Mouse (Mus musculus) adrenal gland, postnatal 25 days (tissue): ENCODE data around the gene Nprl3. TPM values are rescaled to one million over a fixed set of nuclear protein-coding genes. Genes with fewer than 3 reads are reported as not detected.
"Not testable (repeated sequence)": the region's sequence is repeated elsewhere in the genome, so short reads cannot be mapped to it uniquely, and the experiment has no call there.

Experiments
- DNase-seq: peaks from one replicate; pipeline ENCODE4 v3.0.0; 2021; ENCODE audit warnings: mixed read lengths
- long read RNA-seq: library from polyadenylated mRNA; stranded (forward); transcript quantifications from one replicate; pipeline ENCODE4 v2.0.0, GENCODE M21; 2021
- total RNA-seq: library from RNA; stranded (reverse); gene quantifications from 2 replicates; pipeline ENCODE4 v1.2.3, GENCODE M21; 2021

Gene Nprl3
- 79.0 and 83.9 TPM in 2 replicates for total RNA-seq
- long read RNA-seq, transcript Nprl3-201 (13 exons, 2,865 nt) = major isoform, 13 of 58 reads
- long read RNA-seq, partial matches to known transcripts = 11 of 58 reads
- long read RNA-seq, other reads (novel, unspliced or antisense) = 31 of 58 reads

GRCm38 (mm10) chr11:32267188-32267884 is at the start of gene Nprl3:
Gene Nprl3, minus strand, starts transcription at chr11:32267707.
- peak; percentile 98 for DNase-seq

- DNase-seq = no peak
These were observed 48.5 kb upstream of the Nprl3 start for GRCm38 (mm10) chr11:32316009-32316408.

- no peak for DNase-seq
These were observed 42.4 kb upstream of the Nprl3 start for GRCm38 (mm10) chr11:32309928-32310327.

GRCm38 (mm10) chr11:32309446-32309845 is 41.9 kb upstream of the Nprl3 start:
- no peak for DNase-seq

- no peak for DNase-seq
These were observed 39.5 kb upstream of the Nprl3 start for GRCm38 (mm10) chr11:32307006-32307405.

DNA sequence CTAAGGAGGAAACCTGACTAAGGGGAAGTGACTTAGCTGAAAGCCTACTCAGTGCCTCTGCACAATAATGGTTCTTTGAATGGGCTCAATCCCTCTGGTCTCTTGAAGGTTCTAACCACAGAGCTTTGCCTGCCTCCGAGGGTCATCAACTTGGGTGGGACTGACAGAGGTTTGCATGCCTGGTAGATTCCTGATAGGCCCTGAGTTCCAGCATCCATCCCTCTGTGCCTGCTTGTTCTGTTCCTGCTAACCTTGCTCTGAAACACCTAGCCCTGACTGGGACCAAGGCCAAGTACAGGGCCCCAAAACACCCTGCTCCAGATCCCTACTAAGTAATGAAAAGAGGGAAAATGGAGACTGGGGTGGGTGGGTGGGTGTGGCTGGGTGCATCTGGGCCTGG is 35.9 kb upstream of the Nprl3 start:
- no peak for DNase-seq

DNA sequence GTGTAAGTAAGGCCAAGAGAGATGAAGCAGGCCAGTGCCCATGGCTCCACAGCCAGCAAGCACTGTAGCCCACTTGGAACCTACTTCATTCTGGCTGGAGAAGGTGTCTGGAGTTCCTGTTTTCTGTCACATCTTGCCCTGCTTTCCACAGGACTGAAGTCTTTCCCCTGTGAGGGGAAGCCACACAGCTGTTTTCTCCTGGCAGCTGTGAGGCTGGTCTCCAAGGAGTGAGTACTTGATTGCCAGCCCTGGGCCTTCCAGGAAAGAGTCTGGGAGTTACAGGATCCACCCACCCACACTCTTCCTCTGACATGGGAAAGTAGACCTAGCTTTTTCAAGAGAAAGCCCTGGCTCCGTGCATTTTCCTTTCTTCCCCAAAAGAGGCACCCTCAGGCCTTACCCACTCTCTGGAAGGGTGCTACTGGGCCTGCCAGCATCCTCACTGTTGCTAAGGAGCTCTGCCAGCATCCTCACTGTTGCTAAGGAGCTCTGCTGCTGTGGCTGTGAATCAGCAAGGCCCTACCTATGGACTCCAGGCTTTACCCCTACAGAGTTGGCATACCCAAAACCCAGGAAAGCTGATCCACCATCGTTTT is 35.4 kb upstream of the Nprl3 start:
- no peak for DNase-seq

DNA sequence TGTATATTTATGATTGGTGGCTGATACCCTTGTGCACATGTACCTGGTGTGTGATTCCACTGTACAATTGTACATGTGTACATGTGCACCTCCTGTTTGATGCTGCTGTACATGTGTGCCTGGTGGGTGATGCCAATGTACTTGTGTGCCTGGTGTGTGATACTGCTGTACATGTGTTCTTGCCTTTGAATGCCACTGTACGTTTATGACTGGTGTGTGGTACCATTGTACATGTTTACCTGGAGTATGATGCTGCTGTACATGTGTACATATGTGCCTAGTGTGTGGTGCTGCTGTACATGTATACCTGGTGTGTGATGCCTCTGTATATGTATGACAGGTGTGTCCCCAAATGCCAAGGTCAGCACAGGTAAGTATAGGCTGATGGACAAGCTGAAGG is 34.0 kb upstream of the Nprl3 start:
- no peak for DNase-seq

- no peak for DNase-seq
These were observed 33.1 kb upstream of the Nprl3 start for GRCm38 (mm10) chr11:32300279-32301267.

DNA sequence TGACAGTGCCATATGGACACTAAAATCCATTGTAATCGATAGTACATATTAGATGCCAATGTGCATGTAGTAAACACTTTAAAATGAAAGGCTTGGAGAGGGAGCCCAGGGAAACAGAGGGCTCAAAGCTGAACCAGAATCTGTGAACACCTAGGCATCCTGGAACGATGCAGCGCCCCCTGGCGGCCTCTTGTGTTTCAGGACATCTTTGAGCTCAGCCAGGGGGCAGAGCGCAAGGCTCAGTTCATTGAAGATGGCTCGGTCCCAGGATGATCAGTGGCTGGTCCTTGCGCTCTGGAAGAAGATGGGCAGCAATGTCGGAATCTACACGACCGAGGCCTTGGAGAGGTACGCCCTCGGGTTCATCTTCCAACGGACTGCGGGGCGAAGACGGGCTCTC is 32.4 kb upstream of the Nprl3 start, which contains the start of gene Hbq1a:
Gene Hbq1a, plus strand, starts transcription at position 205 of the 400 bp plus-strand sequence.
- DNase-seq = peak; percentile 65

GRCm38 (mm10) chr11:32298532-32298918 is 31.0 kb upstream of the Nprl3 start:
- DNase-seq = no peak

- DNase-seq = no peak
These were observed 30.5 kb upstream of the Nprl3 start for GRCm38 (mm10) chr11:32297866-32298531.

DNA sequence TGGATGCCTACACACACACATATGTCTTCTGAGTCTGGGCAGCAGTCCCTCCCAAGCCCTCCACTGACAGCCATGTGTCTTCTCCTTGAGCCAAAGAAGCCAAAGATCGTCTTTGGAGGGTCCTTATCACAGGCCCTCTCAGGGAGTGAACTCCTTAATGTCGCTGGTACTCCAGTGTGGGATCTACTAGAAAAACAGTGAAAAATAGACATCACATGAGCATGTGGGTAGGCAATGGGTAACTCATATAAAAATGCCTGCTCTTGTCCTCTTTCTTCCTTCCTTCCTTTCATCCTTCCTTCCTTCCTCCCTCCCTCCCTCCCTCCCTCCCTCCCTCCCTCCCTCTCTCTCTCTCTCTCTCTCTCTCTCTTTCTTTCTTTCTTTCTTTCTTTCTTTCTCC is 29.9 kb upstream of the Nprl3 start:
- not testable (repeated sequence) for DNase-seq

DNA sequence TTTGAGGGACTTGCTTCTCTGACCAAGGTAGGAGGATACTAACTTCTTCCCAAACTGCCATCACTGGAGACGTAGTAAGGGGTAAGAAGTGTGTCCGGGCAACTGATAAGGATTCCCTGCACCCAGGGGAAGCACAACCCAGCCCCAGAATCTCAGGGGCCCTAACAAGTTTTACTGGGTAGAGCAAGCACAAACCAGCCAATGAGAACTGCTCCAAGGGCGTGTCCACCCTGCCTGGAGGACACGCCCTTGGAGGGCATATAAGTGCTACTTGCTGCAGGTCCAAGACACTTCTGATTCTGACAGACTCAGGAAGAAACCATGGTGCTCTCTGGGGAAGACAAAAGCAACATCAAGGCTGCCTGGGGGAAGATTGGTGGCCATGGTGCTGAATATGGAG is 28.7 kb upstream of the Nprl3 start, which contains the start of gene Hba-a2:
Gene Hba-a2, plus strand, starts transcription at position 287 of the 400 bp plus-strand sequence.
- not testable (repeated sequence) for DNase-seq

- not testable (repeated sequence) for DNase-seq
These were observed 26.0 kb upstream of the Nprl3 start for GRCm38 (mm10) chr11:32293479-32293878.

GRCm38 (mm10) chr11:32292819-32293218 is 25.3 kb upstream of the Nprl3 start:
- DNase-seq = not testable (repeated sequence)

GRCm38 (mm10) chr11:32287493-32287825 is 20.0 kb upstream of the Nprl3 start:
- DNase-seq = no peak

GRCm38 (mm10) chr11:32286695-32287492 is 19.4 kb upstream of the Nprl3 start, which contains the start of gene Hbq1b:
Gene Hbq1b, plus strand, starts transcription at chr11:32286965.
- peak; percentile 80 for DNase-seq

GRCm38 (mm10) chr11:32285887-32286286 is 18.4 kb upstream of the Nprl3 start:
- not testable (repeated sequence) for DNase-seq

DNA sequence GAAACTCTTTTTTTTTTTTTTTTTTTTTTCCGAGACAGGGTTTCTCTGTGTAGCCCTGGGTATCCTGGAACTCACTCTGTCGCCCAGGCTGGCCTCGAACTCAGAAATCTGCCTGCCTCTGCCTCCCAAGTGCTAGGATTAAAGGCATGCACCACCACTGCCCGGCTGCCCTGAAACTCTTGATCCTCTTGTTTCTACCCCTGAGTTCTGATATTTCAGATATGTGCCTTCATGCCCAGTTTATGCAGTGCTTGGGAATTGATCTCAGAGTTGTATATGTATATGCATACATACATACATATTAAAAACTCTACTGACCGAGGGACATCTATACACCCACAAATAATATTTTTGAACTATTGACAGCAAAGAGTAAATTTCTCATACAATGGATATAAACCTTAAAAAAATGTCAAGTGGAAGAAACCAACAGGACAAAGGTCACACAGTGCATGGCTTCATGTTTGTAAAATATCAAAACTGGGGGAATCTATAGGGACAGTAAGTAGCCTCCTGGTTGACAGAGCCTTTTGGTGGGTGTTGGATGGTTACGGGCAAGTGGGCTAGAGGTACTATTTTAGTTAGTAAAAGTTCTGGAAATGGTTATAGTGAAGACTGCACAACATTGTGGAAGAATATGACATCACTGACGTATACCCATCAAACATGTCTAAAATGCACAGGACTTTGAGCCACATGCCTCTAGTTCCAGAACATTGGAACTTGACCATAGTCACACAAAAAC is 17.7 kb upstream of the Nprl3 start:
- no peak for DNase-seq
